Mouse (Mus musculus): ENCODE measurements around the gene Cyb561d2. TPM values are rescaled to one million over a fixed set of nuclear protein-coding genes. Genes with fewer than 3 reads are reported as not detected.
"Not testable (repeated sequence)": the region's sequence is repeated elsewhere in the genome, so short reads cannot be mapped to it uniquely, and the experiment has no call there.

Gene Cyb561d2
- polyA plus RNA-seq, 1 experiment: 18.8 TPM

- no peaks in the 10 kb centered on the region for H3K36me3 ChIP-seq (ENCODE audit: control insufficient read depth, insufficient read depth)
- H3ac ChIP-seq (ENCODE audit: control insufficient read depth, insufficient read length): no peak within 1 kb of the TSS
- peak within 1 kb of the TSS; percentile 22 for H3K4me3 ChIP-seq
- TF ChIP-seq POLR2A (IDR thresholded peaks at IDR 0.05; ENCODE audit: insufficient read length, low read depth): peak; percentile 57
- peak; percentile 45 for TF ChIP-seq POLR2AphosphoS2 (IDR thresholded peaks at IDR 0.05; ENCODE audit: insufficient read length, low read depth)
- no peak for TF ChIP-seq MYOG (IDR thresholded peaks at IDR 0.05; ENCODE audit: control insufficient read depth in 1 of 3, insufficient read depth in 1 of 3, insufficient read length in 2 of 3, low read depth in 2 of 3)
- H3K4me2 ChIP-seq (ENCODE audit: low read depth): peak within 1 kb of the TSS; percentile 87
- H3K79me2 ChIP-seq (ENCODE audit: control insufficient read depth, insufficient read depth): peaks cover 5% of the 10 kb centered on the region
- H3K27me3 ChIP-seq (ENCODE audit: control insufficient read depth, insufficient read depth, insufficient read length): no peaks in the 10 kb centered on the region
These were observed 34.5 kb upstream of the Cyb561d2 start, which contains the start of gene Hyal1 for GRCm38 (mm10) chr9:107576357-107577107. TSS of gene Hyal1 (plus strand) at chr9:107576927.

GRCm38 (mm10) chr9:107575579-107576356 lies 33.8 kb upstream of the Cyb561d2 start:
- TF ChIP-seq MYOG (IDR thresholded peaks at IDR 0.05; ENCODE audit: control insufficient read depth in 1 of 3, insufficient read depth in 1 of 3, insufficient read length in 2 of 3, low read depth in 2 of 3) (peak in 1 of 3 experiments; percentile 29), POLR2A (IDR thresholded peaks at IDR 0.05; ENCODE audit: insufficient read length, low read depth) (no peak)
- H3K4me3 ChIP-seq: no peak overlapping the region
- no peaks in the 10 kb centered on the region for H3K36me3 ChIP-seq (ENCODE audit: control insufficient read depth, insufficient read depth)
- H3K4me2 ChIP-seq (ENCODE audit: low read depth): no peak overlapping the region
- no peak overlapping the region for H3ac ChIP-seq (ENCODE audit: control insufficient read depth, insufficient read length)
- no peaks in the 10 kb centered on the region for H3K27me3 ChIP-seq (ENCODE audit: control insufficient read depth, insufficient read depth, insufficient read length)
- no peaks in the 10 kb centered on the region for H3K79me2 ChIP-seq (ENCODE audit: control insufficient read depth, insufficient read depth)

- not testable (repeated sequence) for H3ac ChIP-seq (ENCODE audit: control insufficient read depth, insufficient read length); H3K27me3 ChIP-seq (ENCODE audit: control insufficient read depth, insufficient read depth, insufficient read length); H3K4me3 ChIP-seq; H3K36me3 ChIP-seq (ENCODE audit: control insufficient read depth, insufficient read depth); H3K4me2 ChIP-seq (ENCODE audit: low read depth)
- peaks cover 11% of the 10 kb centered on the region for H3K79me2 ChIP-seq (ENCODE audit: control insufficient read depth, insufficient read depth)
These were observed 31.8 kb upstream of the Cyb561d2 start for GRCm38 (mm10) chr9:107573774-107574173.

- no peak for TF ChIP-seq TCF3 (IDR thresholded peaks at IDR 0.05; ENCODE audit: insufficient read length, low read depth)
- TF ChIP-seq SRF (IDR thresholded peaks at IDR 0.05; ENCODE audit: control insufficient read depth, insufficient read length, low read depth): no peak
- no peak for TF ChIP-seq TCF12 (IDR thresholded peaks at IDR 0.05; ENCODE audit: insufficient read depth, poor library complexity, severe bottlenecking)
- no peak for TF ChIP-seq MYOD1 (IDR thresholded peaks at IDR 0.05; ENCODE audit: control insufficient read depth in 1 of 3, insufficient read length in 2 of 3, low read depth in 2 of 3)
- no peak for TF ChIP-seq REST (IDR thresholded peaks at IDR 0.05; ENCODE audit: insufficient read depth, insufficient read length)
- no peak for TF ChIP-seq CEBPB (IDR thresholded peaks at IDR 0.05; ENCODE audit: insufficient read depth, poor library complexity, severe bottlenecking)
- TF ChIP-seq POLR2AphosphoS2 (IDR thresholded peaks at IDR 0.05; ENCODE audit: insufficient read length, low read depth): no peak
- no peak for TF ChIP-seq MYOG (IDR thresholded peaks at IDR 0.05; ENCODE audit: control insufficient read depth in 1 of 3, insufficient read depth in 1 of 3, insufficient read length in 2 of 3, low read depth in 2 of 3)
- TF ChIP-seq E2F4 (IDR thresholded peaks at IDR 0.05; ENCODE audit: insufficient read depth): no peak
- TF ChIP-seq POLR2A (IDR thresholded peaks at IDR 0.05; ENCODE audit: insufficient read length, low read depth): no peak
- no peak for TF ChIP-seq USF1 (IDR thresholded peaks at IDR 0.05; ENCODE audit: low read depth)
- TF ChIP-seq MAX (IDR thresholded peaks at IDR 0.05; ENCODE audit: low read depth): no peak
- H3K4me3 ChIP-seq: no peak overlapping the region
- no peak overlapping the region for H3ac ChIP-seq (ENCODE audit: control insufficient read depth, insufficient read length)
- peaks cover 11% of the 10 kb centered on the region for H3K79me2 ChIP-seq (ENCODE audit: control insufficient read depth, insufficient read depth)
- no peaks in the 10 kb centered on the region for H3K27me3 ChIP-seq (ENCODE audit: control insufficient read depth, insufficient read depth, insufficient read length)
- no peak overlapping the region for H3K4me2 ChIP-seq (ENCODE audit: low read depth)
- H3K36me3 ChIP-seq (ENCODE audit: control insufficient read depth, insufficient read depth): no peaks in the 10 kb centered on the region
These were observed 30.3 kb upstream of the Cyb561d2 start for GRCm38 (mm10) chr9:107572327-107572662.

- H3K36me3 ChIP-seq (ENCODE audit: control insufficient read depth, insufficient read depth): no peaks in the 10 kb centered on the region
- no peak overlapping the region for H3K4me2 ChIP-seq (ENCODE audit: low read depth)
These were observed 29.7 kb upstream of the Cyb561d2 start for GRCm38 (mm10) chr9:107571534-107572326.

More at GRCm38 (mm10) chr9:107571534-107572326, 29.7 kb upstream of the Cyb561d2 start:
- Histone ChIP-seq H3K79me2 (ENCODE audit: control insufficient read depth, insufficient read depth) (peaks cover 11% of the 10 kb centered on the region), H3K4me3 (no peak overlapping the region), H3ac (ENCODE audit: control insufficient read depth, insufficient read length) (no peak overlapping the region), H3K27me3 (ENCODE audit: control insufficient read depth, insufficient read depth, insufficient read length) (no peaks in the 10 kb centered on the region)
- TF ChIP-seq MYOG (IDR thresholded peaks at IDR 0.05; ENCODE audit: control insufficient read depth in 1 of 3, insufficient read depth in 1 of 3, insufficient read length in 2 of 3, low read depth in 2 of 3) (no peak), POLR2AphosphoS2 (IDR thresholded peaks at IDR 0.05; ENCODE audit: insufficient read length, low read depth) (no peak), MAX (IDR thresholded peaks at IDR 0.05; ENCODE audit: low read depth) (no peak), CEBPB (IDR thresholded peaks at IDR 0.05; ENCODE audit: insufficient read depth, poor library complexity, severe bottlenecking) (no peak), TCF3 (IDR thresholded peaks at IDR 0.05; ENCODE audit: insufficient read length, low read depth) (no peak), SRF (IDR thresholded peaks at IDR 0.05; ENCODE audit: control insufficient read depth, insufficient read length, low read depth) (no peak)
